Mouse (Mus musculus): ENCODE measurements around the gene Pus1. TPM values are rescaled to one million over a fixed set of nuclear protein-coding genes. Genes with fewer than 3 reads are reported as not detected.

Pus1 gene
- 31.0 and 31.3 TPM in 2 replicates for polyA plus RNA-seq (2016; fragmentation: Nextera tagmentation; extraction: Ambion mirVana)

DNA sequence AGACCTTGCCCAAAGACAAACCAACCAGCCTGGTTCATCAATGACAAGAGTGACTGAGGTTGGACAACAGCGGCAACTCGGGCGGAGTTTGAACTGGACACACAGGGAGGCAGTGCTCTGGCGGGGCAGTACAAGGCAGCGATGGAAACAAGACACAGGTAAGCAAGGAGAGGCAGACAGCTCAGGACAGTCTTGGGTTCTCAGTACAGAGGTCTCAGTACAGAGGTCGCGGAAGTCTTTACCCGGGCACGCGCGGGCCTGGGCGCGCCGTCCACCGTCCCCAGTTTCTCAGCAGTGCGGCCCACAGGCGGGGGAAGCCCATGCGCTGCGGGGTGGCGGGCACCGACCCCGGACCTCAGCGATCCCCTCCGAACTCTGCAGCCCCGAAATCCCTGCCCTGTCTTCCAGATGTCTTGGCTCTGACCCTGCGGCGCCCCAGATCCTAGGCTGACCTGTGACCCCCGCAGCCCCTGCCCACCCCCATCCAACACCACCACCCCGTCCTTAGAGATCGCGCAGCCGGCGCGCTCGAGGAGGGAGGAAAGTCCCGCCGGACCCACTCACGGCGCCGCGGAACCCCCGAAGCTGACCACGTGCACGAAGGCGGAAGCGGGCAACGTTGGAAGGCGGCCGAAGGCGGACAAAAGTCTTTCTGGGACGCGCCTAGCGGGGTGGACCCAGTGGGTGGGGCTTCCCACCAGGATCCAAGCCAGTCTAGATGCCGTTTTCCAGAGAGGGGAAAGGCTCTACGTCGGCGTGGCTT is at the start of gene Pus1:
TSS of gene Pus1 (minus strand) at position 662 of the 763 bp plus-strand sequence.
- peak within 1 kb of the TSS; percentile 80 for H3K4me3 ChIP-seq
- peak; percentile 67 for ATAC-seq (ENCODE audit: insufficient number of reproducible peaks, insufficient read depth, low FRiP score, low TSS enrichment)
- no peaks in the 10 kb centered on the region for H3K27me3 ChIP-seq
- H3K36me3 ChIP-seq = peaks cover 44% of the 10 kb centered on the region
- peaks cover 9% of the 10 kb centered on the region; the same call in 1 of the 2 replicates for H3K4me1 ChIP-seq
- WGBS = under 1% methylated on average over 57 of the region's 57 CpGs
- H3K27ac ChIP-seq = 0 out of 2 replicates have a peak within 1 kb of the TSS, but pooled peaks have one; percentile 43
- no peaks in the 10 kb centered on the region for H3K9me3 ChIP-seq
- H3K4me2 ChIP-seq (replicated peaks) = peak within 1 kb of the TSS; percentile 72
- H3K9ac ChIP-seq = peak within 1 kb of the TSS; percentile 83

GRCm38 (mm10) chr5:110827576-110827975 is 47.1 kb upstream of the Pus1 start:
- 93% methylated on average over 5 of the region's 5 CpGs for WGBS
- Histone ChIP-seq H3K36me3 (no peaks in the 10 kb centered on the region), H3K9ac (no peak overlapping the region), H3K27me3 (no peaks in the 10 kb centered on the region), H3K4me3 (no peak overlapping the region), H3K4me2 (replicated peaks) (no peak overlapping the region), H3K9me3 (no peaks in the 10 kb centered on the region), H3K4me1 (no peaks in the 10 kb centered on the region), H3K27ac (no peak overlapping the region)
- no peak for ATAC-seq (ENCODE audit: insufficient number of reproducible peaks, insufficient read depth, low FRiP score, low TSS enrichment)

GRCm38 (mm10) chr5:110826781-110827495 is 46.5 kb upstream of the Pus1 start:
- Histone ChIP-seq H3K36me3 (no peaks in the 10 kb centered on the region), H3K27me3 (no peaks in the 10 kb centered on the region), H3K27ac (no peak overlapping the region), H3K4me1 (no peaks in the 10 kb centered on the region), H3K4me2 (replicated peaks) (no peak overlapping the region), H3K9ac (no peak overlapping the region), H3K9me3 (no peaks in the 10 kb centered on the region), H3K4me3 (no peak overlapping the region)
- no peak for ATAC-seq (ENCODE audit: insufficient number of reproducible peaks, insufficient read depth, low FRiP score, low TSS enrichment)
- WGBS = 85% methylated on average over 8 of the region's 8 CpGs

GRCm38 (mm10) chr5:110824421-110824820 is 44.0 kb upstream of the Pus1 start:
- H3K27me3 ChIP-seq = no peaks in the 10 kb centered on the region
- no peak overlapping the region for H3K9ac ChIP-seq
- no peak overlapping the region for H3K4me3 ChIP-seq
- no peak overlapping the region for H3K4me2 ChIP-seq (replicated peaks)
- WGBS = 84% methylated on average over 4 of the region's 4 CpGs
- no peaks in the 10 kb centered on the region for H3K9me3 ChIP-seq
- no peak for ATAC-seq (ENCODE audit: insufficient number of reproducible peaks, insufficient read depth, low FRiP score, low TSS enrichment)
- H3K36me3 ChIP-seq = no peaks in the 10 kb centered on the region
- H3K27ac ChIP-seq = no peak overlapping the region
- H3K4me1 ChIP-seq = no peaks in the 10 kb centered on the region

DNA sequence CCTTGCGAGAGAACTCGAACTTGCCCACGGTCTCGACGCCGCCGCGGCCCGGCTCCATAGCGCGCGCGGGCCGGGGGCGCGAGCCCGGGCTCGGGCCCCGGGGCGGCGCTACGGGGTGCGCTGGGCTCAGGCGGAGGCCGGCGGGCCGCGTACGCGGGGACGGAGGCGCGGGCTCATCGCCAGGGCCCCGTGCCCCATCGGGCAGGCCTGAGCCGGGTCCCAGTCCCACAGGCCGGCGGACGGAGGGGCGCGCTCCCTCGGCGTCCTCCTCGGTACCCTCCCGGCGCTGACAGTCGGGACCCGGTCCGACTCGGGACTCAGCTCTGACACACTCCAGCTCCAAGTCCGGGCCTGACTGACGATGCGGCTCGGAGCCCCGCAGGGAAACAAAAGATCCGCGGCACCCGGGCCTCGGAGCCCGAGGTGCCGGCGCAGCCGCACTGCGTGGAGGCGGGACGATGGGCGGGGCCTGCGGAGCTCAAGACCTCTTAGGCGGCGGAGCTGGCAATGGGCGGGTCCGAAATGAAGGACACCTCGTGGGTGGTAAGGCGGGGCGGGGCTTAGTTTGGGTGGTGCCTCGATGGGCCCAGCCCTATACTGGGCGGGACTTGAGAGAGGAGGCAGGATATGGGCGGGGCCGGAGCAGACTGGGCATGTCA is 29.3 kb upstream of the Pus1 start, which contains the start of gene Ulk1:
TSS of gene Ulk1 (minus strand) at position 431 of the 659 bp plus-strand sequence.
- Histone ChIP-seq H3K27ac (peak within 1 kb of the TSS; percentile 90), H3K9ac (peak within 1 kb of the TSS; percentile 98), H3K4me2 (replicated peaks) (peak within 1 kb of the TSS; percentile 93), H3K9me3 (no peaks in the 10 kb centered on the region), H3K27me3 (no peaks in the 10 kb centered on the region), H3K4me1 (peaks cover 35% of the 10 kb centered on the region), H3K4me3 (peak within 1 kb of the TSS; percentile 97), H3K36me3 (peaks cover 17% of the 10 kb centered on the region; the same call in 1 of the 2 replicates)
- under 1% methylated on average over 80 of the region's 80 CpGs for WGBS
- ATAC-seq (ENCODE audit: insufficient number of reproducible peaks, insufficient read depth, low FRiP score, low TSS enrichment) = peak; percentile 91

DNA sequence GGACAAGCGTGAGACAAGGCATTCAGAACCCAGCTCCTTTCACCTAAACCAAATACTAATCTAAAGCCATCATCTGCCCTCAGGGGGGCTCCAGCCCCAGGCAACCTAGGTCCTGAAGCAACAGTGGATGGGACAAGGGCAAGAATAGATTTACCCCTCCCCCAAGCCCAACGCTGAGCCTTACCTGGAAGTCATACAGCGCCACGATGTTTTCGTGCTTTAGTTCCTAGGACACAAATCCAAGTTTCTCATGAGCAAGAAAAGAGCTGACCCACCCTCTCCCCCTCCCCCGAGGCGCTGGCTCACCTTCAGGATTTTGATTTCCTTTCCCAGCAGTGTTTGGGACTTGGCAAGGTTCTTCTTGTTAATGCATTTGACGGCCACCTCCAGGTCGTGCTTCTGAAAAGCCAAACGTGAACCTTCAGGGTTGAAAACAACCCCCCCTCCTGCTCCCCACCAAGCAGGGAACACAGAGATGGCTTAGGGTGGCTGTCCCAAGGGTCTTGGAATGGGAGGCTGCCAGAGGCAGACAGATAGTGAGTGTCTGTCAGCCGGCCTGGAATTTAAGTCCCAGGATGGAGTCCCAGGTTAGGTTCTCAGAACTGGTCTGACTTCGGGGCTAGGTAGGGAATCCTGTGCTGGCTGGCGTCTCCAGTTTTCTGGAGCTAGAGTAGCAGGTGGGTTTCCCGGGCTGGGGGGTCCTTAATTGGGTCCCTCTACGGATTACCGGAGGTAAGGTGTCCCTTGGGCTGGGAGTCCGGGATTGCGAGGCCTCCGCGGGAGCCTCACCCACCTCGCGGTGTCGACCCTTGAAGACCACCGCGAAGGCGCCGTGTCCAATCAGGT is 28.6 kb upstream of the Pus1 start:
- H3K27ac ChIP-seq = peak overlapping the region; percentile 90
- H3K9ac ChIP-seq = peak overlapping the region; percentile 98
- no peaks in the 10 kb centered on the region for H3K27me3 ChIP-seq
- peak overlapping the region; percentile 97 for H3K4me3 ChIP-seq
- peaks cover 23% of the 10 kb centered on the region; the same call in 1 of the 2 replicates for H3K36me3 ChIP-seq
- H3K4me2 ChIP-seq (replicated peaks) = peak overlapping the region; percentile 93
- WGBS = 1% methylated on average over 27 of the region's 27 CpGs
- ATAC-seq (ENCODE audit: insufficient number of reproducible peaks, insufficient read depth, low FRiP score, low TSS enrichment) = no peak
- no peaks in the 10 kb centered on the region for H3K9me3 ChIP-seq
- peaks cover 36% of the 10 kb centered on the region for H3K4me1 ChIP-seq

DNA sequence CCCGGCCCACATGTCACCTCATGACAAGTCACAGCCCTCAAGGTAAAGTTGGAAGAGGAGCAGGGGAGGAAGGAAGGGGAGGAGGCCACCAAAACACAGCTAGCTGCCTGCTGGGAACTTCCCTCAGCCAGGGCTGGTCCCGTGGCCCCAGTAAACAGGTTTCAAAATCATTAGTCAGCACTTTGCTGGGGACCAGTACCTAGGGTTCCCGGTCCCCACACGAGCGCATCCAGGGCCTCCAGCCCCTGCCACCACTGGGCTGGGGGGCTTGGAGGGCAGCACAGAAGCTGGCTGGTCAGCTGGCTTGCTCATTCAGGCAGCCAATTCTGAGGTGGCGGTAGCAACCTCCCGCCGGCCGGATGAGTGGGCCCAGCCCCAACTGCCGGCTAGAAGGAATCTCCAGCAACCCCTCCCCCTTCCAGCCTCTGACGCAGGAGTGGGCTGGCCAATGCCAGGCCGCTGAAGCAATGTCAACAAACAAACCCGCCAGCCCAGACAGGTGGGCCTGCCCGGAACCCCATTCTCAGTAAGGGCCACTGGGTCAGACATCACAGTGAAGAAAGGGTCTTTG is 27.7 kb upstream of the Pus1 start:
- peak overlapping the region; percentile 97 for H3K4me3 ChIP-seq
- H3K9ac ChIP-seq = peak overlapping the region; percentile 98
- WGBS = 2% methylated on average over 14 of the region's 14 CpGs
- peaks cover 25% of the 10 kb centered on the region; the same call in 1 of the 2 replicates for H3K36me3 ChIP-seq
- peak overlapping the region; percentile 43; the same call in 1 of the 2 replicates for H3K27ac ChIP-seq
- ATAC-seq (ENCODE audit: insufficient number of reproducible peaks, insufficient read depth, low FRiP score, low TSS enrichment) = peak; percentile 58
- H3K27me3 ChIP-seq = no peaks in the 10 kb centered on the region
- no peaks in the 10 kb centered on the region for H3K9me3 ChIP-seq
- H3K4me2 ChIP-seq (replicated peaks) = peak overlapping the region; percentile 93
- peaks cover 36% of the 10 kb centered on the region for H3K4me1 ChIP-seq

- Histone ChIP-seq H3K4me3 (peak overlapping the region; percentile 97), H3K4me1 (peaks cover 36% of the 10 kb centered on the region), H3K36me3 (peaks cover 30% of the 10 kb centered on the region), H3K27me3 (no peaks in the 10 kb centered on the region), H3K9ac (peak overlapping the region; percentile 98), H3K4me2 (replicated peaks) (peak overlapping the region; percentile 93), H3K27ac (no peak overlapping the region), H3K9me3 (no peaks in the 10 kb centered on the region)
- no peak for ATAC-seq (ENCODE audit: insufficient number of reproducible peaks, insufficient read depth, low FRiP score, low TSS enrichment)
- WGBS = 81% methylated on average over 4 of the region's 4 CpGs
Observed at GRCm38 (mm10) chr5:110807453-110807852, 27.0 kb upstream of the Pus1 start.

DNA sequence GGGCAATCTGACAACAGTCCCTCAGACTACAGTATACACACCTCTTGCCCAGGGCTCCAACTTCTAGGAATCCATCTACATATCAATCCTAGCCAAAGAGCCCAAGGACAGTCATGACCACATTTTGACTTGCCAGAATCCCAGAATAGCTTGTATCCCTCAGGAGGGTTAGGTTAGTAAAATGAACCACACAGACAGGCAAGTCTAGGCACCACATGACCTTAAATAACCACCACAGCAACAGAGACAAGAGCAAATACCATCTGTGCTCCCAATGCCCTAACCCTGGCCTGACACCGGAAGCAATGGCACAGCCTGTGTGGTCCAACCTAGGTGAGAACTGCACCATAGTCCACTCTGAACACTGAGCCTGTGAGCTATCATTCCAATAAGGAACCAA is 26.2 kb upstream of the Pus1 start:
- no peak for ATAC-seq (ENCODE audit: insufficient number of reproducible peaks, insufficient read depth, low FRiP score, low TSS enrichment)
- H3K9me3 ChIP-seq = no peaks in the 10 kb centered on the region
- H3K4me3 ChIP-seq = no peak overlapping the region
- peaks cover 36% of the 10 kb centered on the region for H3K4me1 ChIP-seq
- no peak overlapping the region for H3K9ac ChIP-seq
- no peaks in the 10 kb centered on the region for H3K27me3 ChIP-seq
- 79% methylated on average over 1 of the region's 1 CpGs for WGBS
- H3K4me2 ChIP-seq (replicated peaks) = no peak overlapping the region
- H3K27ac ChIP-seq = no peak overlapping the region
- peaks cover 37% of the 10 kb centered on the region for H3K36me3 ChIP-seq

DNA sequence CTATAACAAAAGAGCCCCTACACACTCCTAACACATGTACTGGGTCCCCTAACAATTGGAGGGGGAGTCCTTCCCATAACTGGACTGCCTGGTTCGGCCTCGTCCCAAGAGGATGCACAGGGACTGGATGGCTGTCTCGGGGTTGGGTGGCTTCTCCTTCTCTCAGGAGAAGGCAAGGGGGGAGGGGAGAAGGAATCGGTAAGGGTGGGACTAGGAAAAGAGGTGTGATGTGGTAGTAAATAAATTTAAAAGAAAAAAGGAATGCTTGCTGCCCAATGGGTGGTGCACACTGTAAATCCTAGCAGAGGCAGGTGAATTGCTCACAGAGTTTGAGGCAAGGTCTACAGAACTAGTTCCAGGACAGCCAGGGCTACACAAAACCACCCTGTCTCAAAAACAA is 25.7 kb upstream of the Pus1 start:
- WGBS = 86% methylated on average over 4 of the region's 4 CpGs
- H3K4me1 ChIP-seq = peaks cover 36% of the 10 kb centered on the region
- H3K4me3 ChIP-seq = no peak overlapping the region
- H3K4me2 ChIP-seq (replicated peaks) = no peak overlapping the region
- H3K27ac ChIP-seq = no peak overlapping the region
- peaks cover 41% of the 10 kb centered on the region for H3K36me3 ChIP-seq
- no peaks in the 10 kb centered on the region for H3K9me3 ChIP-seq
- H3K9ac ChIP-seq = no peak overlapping the region
- no peak for ATAC-seq (ENCODE audit: insufficient number of reproducible peaks, insufficient read depth, low FRiP score, low TSS enrichment)
- no peaks in the 10 kb centered on the region for H3K27me3 ChIP-seq
